Mouse (Mus musculus): Measurements from ENCODE around the gene Zfp639.

Zfp639 gene

DNA sequence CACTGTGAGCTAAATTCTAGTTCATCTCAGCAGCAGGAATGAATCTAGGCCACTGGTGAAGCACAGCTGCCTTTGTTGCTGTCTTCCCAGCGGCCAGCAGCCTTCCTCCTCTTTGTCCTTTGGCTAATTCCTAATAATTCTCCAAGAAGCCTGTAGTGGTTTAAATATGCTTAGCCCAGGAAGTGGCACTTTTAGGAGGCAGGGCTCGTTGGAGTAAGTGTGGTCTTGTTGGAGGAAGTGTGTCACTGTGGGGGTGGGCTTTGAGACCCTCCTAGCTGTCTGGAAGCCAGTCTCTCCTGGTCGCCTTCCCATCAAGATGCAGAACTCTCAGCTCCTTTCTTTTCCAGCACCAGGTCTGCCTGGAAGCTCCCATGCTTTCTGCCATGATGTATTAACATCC lies 4.2 kb upstream of the Zfp639 start:
- DNase-seq (ENCODE audit: low spot score), result no peak

DNA sequence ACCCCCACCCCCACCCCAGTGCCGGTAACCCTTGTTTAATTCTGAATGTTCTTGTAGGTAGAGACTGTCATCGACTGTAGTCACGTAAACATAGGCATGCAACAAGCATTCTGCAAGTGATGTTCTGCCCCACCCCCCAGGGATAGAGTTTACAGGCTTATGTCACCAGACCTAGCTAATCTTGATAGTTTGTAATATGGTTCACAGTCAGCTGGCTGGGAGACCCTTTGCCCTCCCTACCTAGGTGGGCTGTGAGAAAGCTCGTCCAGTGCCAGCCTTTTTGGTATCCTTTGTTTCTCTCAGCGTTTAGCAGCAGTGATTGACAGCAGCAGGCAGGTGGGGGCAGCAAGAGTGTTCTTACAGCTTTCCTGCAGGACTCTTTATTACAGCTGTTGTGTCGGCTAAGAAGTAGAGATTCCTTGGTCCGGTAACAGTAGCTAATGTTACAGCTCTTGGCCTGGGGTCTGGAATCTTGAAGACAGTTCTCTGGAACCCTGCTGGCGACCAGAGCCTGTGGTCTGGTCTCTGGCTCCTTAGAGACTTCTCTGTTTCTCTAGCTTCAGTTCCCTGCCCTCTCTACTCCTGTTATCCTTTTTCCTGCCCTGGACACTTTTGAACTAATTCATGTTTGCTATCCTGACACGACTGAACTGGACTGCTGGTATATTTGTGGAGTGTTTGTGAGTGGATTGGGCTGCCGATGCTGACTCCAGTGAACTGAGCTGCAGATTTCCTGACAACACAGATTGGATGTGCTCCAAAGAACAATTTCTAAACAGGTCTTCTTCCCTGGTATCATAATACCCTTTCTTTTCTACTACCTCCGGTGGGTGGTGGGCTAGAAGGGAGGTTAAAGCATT lies 3.5 kb upstream of the Zfp639 start:
- no peak for DNase-seq (ENCODE audit: low spot score)

DNA sequence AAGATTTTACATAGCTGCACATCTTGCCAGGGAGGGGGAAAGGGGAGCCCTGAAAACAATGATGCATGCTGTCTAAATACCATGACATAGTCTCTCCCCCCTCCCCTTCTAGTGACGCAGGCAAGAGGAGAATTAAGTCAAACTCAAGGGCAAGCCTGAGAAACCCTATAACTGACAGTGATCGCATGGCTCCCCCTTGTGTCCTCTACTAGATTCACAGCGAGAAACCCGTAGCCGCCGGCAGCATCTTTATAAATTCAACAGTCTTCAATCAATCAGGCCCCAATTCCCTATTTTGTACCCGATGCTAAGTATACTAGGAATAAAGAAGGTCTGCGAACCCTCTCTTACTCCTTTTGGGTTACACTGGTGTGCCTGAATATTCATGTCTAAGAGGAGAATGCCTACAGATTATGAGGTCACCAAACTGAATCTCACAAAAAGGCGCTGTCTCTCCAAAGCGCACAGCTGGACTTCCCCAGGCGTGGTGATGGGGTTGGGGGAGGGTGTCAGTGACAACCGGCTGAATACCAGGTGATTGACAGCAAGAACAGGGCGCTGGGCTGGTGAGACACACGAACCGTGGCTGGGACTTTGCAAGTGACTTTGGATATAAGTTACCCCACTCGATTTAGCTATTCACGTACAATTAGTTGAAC lies 1.3 kb upstream of the Zfp639 start:
- peak; percentile 64 for DNase-seq (ENCODE audit: low spot score)

DNA sequence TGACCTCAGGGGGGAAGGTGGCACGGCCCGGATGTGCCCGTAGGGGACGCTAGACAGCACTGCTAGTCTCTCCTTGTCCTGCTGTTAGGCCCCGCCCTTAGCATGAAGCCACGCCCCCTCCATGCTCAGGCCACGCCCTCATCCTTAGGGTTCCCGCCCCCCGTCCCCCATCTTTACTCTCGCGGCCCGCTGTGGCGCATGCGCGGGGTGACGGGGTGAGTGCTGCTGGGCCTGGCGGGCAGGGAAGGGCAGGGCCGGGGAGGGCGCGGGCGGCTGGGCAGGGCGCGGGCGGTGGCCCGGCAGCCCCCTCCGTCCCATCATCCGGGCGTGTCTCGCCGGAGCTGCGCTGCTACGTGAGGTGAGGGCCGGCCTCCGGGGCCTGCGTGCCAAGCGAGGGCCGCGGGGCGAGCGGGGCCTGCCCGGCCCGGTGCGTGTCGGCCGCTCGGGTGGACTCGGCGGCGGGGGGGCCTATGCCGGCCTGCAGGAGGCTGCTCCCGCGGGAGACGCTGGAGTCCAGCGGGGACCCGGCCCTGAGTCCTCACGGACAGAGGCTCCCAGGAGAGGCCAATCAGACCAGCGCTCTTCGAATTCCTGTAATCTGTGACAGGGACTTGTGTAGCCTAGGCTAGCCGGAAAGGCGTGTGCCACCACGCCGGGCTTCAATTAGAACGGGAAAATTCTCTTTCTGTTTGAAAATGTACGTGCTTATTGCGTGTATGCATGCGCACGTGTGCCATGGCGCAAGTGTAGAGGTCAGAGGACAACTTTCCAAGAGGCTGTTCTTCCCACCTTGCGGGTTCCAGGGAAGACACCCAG lies 524 bp downstream of the Zfp639 start:
- DNase-seq (ENCODE audit: low spot score), result peak; percentile 96

DNA sequence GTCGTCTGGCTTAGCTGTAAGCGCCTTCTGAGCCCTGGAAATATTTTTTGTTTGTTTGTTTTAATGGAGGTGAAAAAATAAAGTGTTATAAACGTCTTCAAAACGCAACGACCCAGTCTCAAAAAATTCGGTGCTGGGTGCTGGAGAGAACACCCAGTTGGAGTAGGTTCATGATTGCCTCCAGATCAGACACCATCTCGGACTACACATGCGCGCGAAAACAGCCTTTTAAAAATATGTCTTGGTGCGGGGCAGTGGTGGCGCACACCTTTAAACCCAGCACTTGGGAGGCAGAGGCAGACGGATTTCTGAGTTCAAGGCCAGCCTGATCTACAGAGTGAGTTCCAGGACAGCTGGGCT lies 1.1 kb downstream of the Zfp639 start:
- no peak for DNase-seq (ENCODE audit: low spot score)

DNA sequence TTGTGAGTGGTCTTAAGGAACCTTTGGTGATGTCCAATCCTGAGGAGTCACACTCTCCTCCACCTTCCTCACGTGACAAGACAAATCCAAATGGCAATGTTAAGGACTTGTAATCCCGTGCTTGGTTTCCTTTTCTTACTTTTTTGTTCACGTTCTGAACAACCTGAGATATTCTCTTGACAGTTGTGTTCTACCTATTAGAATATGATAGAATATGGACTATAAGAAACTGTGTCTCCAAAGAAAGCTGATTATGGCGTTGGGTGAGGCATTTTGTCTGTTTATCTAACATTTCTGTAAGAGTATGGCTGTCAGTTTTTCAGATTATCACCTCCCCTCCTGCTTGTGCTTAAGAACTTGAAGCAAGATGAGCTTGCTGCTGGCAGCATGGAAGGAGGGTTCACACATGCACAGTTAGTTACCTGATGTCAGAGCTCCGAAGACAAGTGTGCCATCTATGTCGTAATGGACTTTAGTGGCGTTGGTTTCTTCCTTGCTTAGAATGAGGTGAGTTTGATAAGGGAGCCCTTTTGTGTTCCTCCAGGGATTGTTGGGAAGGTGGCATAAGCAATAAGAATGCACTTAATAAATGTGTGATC lies 2.7 kb downstream of the Zfp639 start:
- DNase-seq (ENCODE audit: low spot score), result no peak

DNA sequence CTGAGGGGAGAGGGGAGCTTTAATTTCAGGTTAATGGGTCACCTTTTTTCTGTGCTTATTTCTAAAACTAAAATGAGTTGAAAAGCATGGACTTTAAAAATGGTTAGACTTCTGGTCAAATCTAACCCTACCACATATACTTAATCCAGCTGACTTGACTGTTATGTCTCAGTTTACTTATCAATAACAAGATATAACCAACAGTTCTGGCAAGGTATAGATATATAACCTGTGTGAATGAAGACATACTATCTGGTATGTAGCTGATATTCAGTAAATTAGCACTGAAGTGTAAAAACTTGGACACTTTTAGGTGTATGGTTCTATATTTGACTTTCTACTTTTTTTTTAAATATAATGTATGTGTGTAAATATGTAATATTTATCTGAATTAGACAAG lies 3.5 kb downstream of the Zfp639 start:
- no peak for DNase-seq (ENCODE audit: low spot score)

DNA sequence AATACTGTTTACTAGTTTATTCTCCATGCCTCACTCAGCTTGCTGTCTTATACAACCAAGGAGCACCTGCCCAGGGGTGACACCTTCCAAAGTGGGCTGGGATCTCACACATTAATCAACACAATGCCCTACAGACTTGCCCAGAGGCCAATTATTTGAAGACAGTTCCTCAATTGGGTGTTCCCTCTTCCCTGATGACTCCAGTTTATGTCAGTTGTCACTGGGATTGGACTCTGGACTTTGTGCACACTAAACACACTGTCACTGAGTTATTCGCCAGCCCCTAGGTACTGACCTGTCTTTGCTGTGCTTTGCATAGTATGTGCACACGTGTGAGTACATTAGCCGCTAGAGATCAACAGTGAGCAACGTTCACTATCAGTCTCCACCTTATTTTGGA lies 17.1 kb downstream of the Zfp639 start:
- DNase-seq (ENCODE audit: low spot score), result no peak

DNA sequence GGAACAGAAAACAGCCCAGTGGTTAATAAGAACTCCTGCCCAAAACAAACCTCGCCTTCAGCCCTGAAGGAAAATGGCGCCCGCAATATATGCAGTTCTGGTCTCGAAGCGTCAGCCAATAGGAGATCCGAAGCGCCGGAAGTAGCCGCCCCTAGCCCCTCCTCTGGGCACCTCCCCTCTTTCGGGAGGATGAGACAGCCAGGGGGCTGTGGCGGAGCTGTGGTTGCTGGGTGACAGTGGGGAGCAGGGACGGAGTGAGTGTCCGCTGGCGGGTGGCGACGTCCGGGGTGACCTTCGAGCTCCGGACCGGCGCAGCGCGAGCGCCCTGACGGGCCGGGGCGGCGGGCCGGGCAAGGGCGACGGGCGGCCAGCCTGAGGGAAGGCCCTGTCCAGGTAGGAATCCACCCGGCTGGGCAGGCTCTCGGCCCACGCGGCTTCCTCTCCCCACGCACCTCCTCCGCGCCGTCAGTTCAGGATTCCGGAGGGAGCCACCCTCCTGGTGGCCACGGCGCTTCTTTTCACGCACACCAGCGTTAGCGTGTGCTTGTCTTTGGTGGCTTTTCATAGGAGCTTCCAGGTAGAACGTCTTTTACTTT lies 19.3 kb downstream of the Zfp639 start, which contains the start of gene Mfn1:
Gene Mfn1, plus strand, starts transcription at position 163 of the 596 bp plus-strand sequence.
- DNase-seq (ENCODE audit: low spot score), result peak; percentile 93

DNA sequence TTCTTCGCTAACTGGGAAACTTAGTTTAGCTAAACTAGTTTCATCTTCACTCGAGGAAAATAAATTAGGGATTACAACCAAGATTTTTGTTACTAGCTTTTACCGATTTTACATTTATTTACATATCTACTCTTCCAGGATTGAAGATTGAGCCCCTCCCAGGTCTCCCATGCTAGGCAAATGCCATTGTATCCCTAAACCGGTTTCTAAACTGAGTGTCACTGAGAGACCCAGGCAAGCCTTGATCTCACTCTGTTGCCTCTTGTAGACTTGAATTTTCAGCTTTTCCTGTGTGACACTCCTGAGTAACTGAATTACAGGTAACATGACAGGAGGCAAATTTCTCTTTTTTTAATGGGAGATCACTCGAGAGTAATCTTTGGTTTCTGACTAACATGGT lies 20.0 kb downstream of the Zfp639 start:
- DNase-seq (ENCODE audit: low spot score), result no peak

DNA sequence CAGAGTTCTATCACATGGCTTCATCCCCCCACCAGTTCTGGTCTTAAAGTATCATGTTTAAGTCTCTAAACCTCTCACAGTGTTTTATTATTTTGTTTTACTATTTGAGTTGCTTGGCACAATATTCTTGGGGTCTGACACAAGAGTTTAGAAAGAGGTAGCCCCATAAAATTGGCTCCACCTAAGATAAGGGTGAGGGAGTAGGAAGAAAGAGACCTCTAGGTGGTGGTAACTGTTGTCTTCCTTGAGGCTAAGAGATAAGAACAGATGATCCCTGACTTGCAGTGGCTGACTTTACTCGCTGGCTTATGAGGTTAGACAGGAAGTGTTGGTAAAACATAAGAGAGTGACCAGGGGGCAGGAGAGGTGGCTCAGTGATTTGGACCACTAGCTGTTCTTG lies 25.6 kb downstream of the Zfp639 start:
- DNase-seq (ENCODE audit: low spot score), result no peak

DNA sequence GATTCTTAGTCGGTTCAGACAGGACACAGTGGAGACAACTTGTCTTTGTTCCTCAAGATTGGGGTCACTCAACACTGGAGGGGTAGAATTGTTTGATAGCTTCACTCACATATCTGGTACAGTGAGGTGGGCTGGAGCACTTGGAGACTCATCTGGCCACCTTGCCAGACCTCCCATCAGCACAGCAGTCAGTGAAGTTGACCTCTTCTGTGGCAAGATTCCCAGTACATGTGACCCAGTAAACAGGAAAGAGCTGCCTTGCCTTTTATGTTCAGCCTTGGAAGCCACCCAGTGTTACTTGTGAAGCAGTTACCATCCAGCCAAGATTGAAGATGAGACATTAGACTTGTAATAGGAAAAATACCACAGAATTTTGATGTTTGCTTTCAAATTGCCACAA lies 27.5 kb downstream of the Zfp639 start:
- peak; percentile 18 for DNase-seq (ENCODE audit: low spot score)

DNA sequence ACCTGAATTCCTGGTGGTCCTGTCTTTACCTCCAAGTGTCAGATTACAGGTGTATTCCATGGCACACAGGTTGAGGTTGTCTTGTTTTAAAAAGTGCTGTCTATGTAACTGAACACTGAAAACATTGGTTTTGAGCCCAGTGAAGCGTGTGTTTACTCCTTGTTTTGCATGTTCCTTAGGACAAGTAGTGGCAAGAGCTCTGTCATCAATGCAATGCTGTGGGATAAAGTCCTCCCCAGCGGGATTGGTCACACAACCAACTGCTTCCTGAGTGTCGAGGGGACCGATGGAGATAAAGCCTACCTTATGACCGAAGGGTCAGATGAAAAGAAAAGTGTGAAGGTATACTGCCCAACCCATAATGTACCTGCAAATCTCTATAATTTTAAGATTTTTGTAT lies 28.0 kb downstream of the Zfp639 start:
- no peak for DNase-seq (ENCODE audit: low spot score)

DNA sequence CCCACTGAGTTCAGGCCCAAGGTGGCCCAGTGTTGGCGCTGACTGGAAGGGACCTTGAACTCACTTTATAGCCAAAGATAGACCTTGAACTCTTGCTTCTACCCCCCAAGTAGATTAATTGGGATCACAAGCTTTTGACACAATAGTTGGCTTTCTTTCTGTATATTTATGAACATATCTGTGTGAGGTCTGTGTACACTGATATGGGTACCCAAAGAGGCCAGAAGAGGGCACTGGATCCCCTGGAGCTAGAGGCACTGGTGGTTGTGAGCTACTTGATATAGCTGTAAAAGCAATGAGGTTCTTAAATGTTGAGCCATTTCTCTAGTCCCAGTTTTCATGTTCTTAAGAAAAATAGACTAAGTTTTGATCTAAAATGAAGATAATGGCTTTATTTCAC lies 43.0 kb downstream of the Zfp639 start:
- no peak for DNase-seq (ENCODE audit: low spot score)

DNA sequence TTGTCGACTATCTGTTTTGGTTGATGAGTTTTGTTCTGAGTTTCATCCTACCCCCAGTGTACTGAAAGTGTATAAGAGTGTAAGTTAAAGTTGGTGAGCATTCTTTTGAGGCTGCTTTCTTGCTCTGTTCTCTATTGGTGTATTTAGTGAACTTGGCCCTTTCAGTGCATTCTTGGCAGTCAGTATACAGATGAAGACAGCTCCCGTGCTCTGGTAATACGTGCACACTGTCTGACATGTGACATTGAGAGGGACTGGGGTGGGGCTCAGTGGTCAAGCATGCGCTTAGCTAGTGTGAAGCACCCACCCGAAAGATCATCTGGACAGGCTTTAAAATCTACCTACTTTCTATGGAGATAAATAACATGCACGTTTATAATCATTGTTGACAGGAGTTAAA lies 53.3 kb downstream of the Zfp639 start:
- no peak for DNase-seq (ENCODE audit: low spot score)

Measured in urinary bladder, postnatal 14 days (tissue).